In the genomic region with DNA sequence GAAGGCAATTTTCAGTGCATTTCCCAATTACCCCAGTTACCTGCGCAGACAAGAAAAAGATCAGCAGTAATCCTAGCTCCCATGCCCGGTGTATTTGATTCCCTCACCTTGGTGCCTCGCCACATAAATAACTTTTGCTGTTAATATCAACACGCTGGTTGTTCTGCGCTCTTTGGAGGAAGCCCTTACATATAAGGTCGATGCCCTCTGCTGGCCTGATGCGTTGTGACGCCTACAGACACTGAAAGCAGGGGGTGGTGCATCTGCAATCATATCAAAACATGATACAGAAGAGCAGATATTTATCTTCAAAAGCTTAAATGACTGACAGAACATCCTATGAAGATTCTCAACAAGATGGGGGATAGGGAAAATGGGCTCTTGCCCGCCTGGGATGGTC, we compare ENCODE assay signal across 10 mouse cellular contexts.
DNase-seq lines count a peak whose midpoint lies in the region; ATAC-seq and TF ChIP-seq lines count a peak whose summit lies in the region.
"Had no signal": no experiment of that assay in that cellular context is flagged by ENCODE, and none has a peak within 500 bp of the region (broad histone marks: within the 10 kb centered on the region; RNA-seq: fewer than 3 reads in every experiment).

No protein-coding gene starts in this region.

- intact Hi-C loops in left cerebral cortex, adult 2 months (cut with DNase I): no loop called here

- no peaks in the 10 kb centered on the region for H3K4me1 ChIP-seq in forebrain, embryonic 16.5 days (replicated peaks; ENCODE audit: control insufficient read depth, insufficient read depth, low read length)
- H3K4me1 ChIP-seq: lung, embryonic 15.5 days had no signal

- TF ChIP-seq CTCF in left cerebral cortex, adult 2 months (IDR thresholded peaks at IDR 0.05): peak; percentile 36

- H3K27ac ChIP-seq in left cerebral cortex, adult 2 months: no peak overlapping the region
- H3K27ac ChIP-seq in forebrain, embryonic 16.5 days (ENCODE audit: low read length): no peak overlapping the region
- H3K27ac ChIP-seq: embryonic facial prominence, embryonic 12.5 days; lung, embryonic 15.5 days had no signal

- H3K27me3 ChIP-seq in forebrain, embryonic 16.5 days (replicated peaks; ENCODE audit: control insufficient read depth, insufficient read depth, low read length): no peaks in the 10 kb centered on the region
- H3K27me3 ChIP-seq: embryonic facial prominence, embryonic 12.5 days; lung, embryonic 15.5 days had no signal

- DNase-seq in adrenal gland, postnatal 14 days: peak; percentile 14
- no peak for DNase-seq in adrenal gland, adult 8-10 months
- no peak for DNase-seq in left cerebral cortex, adult 2 months (ENCODE audit: extremely low spot score in 1 of 2, low spot score in 2 of 2)
- no peak for DNase-seq in left cerebral cortex, adult 9 months (ENCODE audit: low spot score in 2 of 2)
- DNase-seq in mesoderm, embryonic 11.5 days (ENCODE audit: low read depth, low spot score): peak; percentile 34
- DNase-seq in thymus, postnatal 0 days (ENCODE audit: low spot score): no peak
- DNase-seq in adrenal gland, postnatal 4 days (ENCODE audit: low spot score in 2 of 2): no peak

- no peak overlapping the region for H3K4me3 ChIP-seq in left cerebral cortex, adult 2 months
- no peak overlapping the region for H3K4me3 ChIP-seq in forebrain, embryonic 16.5 days (replicated peaks; ENCODE audit: low read length)
- H3K4me3 ChIP-seq: embryonic facial prominence, embryonic 12.5 days; lung, embryonic 15.5 days had no signal

- ATAC-seq in forebrain, embryonic 16.5 days: 0 out of 2 replicates have a peak, but pooled peaks have one; percentile 58

- H3K4me2 ChIP-seq in forebrain, embryonic 16.5 days (ENCODE audit: low read length): no peak overlapping the region
- H3K4me2 ChIP-seq: embryonic facial prominence, embryonic 12.5 days; lung, embryonic 15.5 days had no signal

- H3K9me3 ChIP-seq in forebrain, embryonic 16.5 days (ENCODE audit: control insufficient read depth, low read length): no peaks in the 10 kb centered on the region
- H3K9me3 ChIP-seq: embryonic facial prominence, embryonic 12.5 days; lung, embryonic 15.5 days had no signal

- whole genome bisulfite sequencing in forebrain, embryonic 16.5 days: 51% methylated on average over 9 of the region's 9 CpGs

- H3K9ac ChIP-seq in forebrain, embryonic 16.5 days (replicated peaks; ENCODE audit: low read depth, low read length): no peak overlapping the region
- H3K9ac ChIP-seq: embryonic facial prominence, embryonic 12.5 days; lung, embryonic 15.5 days had no signal

- H3K36me3 ChIP-seq in forebrain, embryonic 16.5 days (ENCODE audit: control insufficient read depth, insufficient read depth): no peaks in the 10 kb centered on the region
- H3K36me3 ChIP-seq: lung, embryonic 15.5 days had no signal

Comparison
In these comparisons a context has a peak if more than half of its experiments do, and no peak if none do; other contexts are left out.
1. DNase-seq: peak in adrenal gland, postnatal 14 days (single experiment) and mesoderm, embryonic 11.5 days (single experiment); none in adrenal gland, adult 8-10 months (single experiment), left cerebral cortex, adult 2 months (0 of 2), left cerebral cortex, adult 9 months (0 of 2), thymus, postnatal 0 days (single experiment) and adrenal gland, postnatal 4 days (0 of 2).